Mouse (Mus musculus): ENCODE measurements around the gene Sec16b.

GRCm38 (mm10) chr1:157458421-157459208 lies 47.9 kb upstream of the Sec16b start, which contains the start of gene Cryzl2:
- TF ChIP-seq CTCF (IDR thresholded peaks at IDR 0.05; ENCODE audit: low read depth) (peak; percentile 91), EP300 (IDR thresholded peaks at IDR 0.05; ENCODE audit: low read depth) (no peak)
